Mouse (Mus musculus) lung, adult 2 months (tissue): ENCODE results near the gene Ifnlr1. TPM values are rescaled to one million over a fixed set of nuclear protein-coding genes. Genes with fewer than 3 reads are reported as not detected.
A peak's percentile ranks its signal among the peaks of the same experiment; 100 is the strongest.
"Not testable (repeated sequence)": the region's sequence is repeated elsewhere in the genome, so short reads cannot be mapped to it uniquely, and the experiment has no call there.

ENCODE experiments used
- DNase-seq: peaks from one replicate; pipeline ENCODE4 v3.0.0; 2022
- H3K4me1 ChIP-seq: fragments of 200-500 bp; 2 replicates; pipeline ENCODE4 v1.6.1; 2011; ENCODE audit warnings: low read length; ENCODE audit not compliant: control insufficient read depth, insufficient read depth
- H3K4me3 ChIP-seq: fragments of 200-500 bp; replicated peaks from 2 replicates; pipeline ENCODE3; 2011; ENCODE audit warnings: low read depth, mild to moderate bottlenecking, control low read depth, low read length; ENCODE audit errors: extremely low read depth
- CTCF ChIP-seq: fragments of 200-500 bp; IDR thresholded peaks from 2 replicates; pipeline ENCODE4 v1.5.1; 2011; ENCODE audit warnings: mild to moderate bottlenecking, low read length, control low read depth; ENCODE audit not compliant: insufficient read depth
- POLR2A ChIP-seq: fragments of 200-500 bp; IDR thresholded peaks from 2 replicates; pipeline ENCODE4 v1.6.1; 2011; ENCODE audit warnings: low read depth, mild to moderate bottlenecking, control low read depth, low read length, borderline replicate concordance; ENCODE audit errors: extremely low read depth
- WGBS: fragments of 180-500 bp; shearing (Covaris S2); methylation state at CpG from one replicate; pipeline ENCODE4 v1.1.7; 2018; 5-methylcytosine and 5-hydroxymethylcytosine counted together
- polyA plus RNA-seq: library from polyadenylated mRNA; depleted of rRNA; stranded (reverse); fragments of >200 nt; gene quantifications from 2 replicates; pipeline ENCODE4 v1.2.3, GENCODE M21; 2012; rRNA removed

Gene Ifnlr1
- polyA plus RNA-seq: 6.7 and 8.8 TPM in 2 replicates

DNA sequence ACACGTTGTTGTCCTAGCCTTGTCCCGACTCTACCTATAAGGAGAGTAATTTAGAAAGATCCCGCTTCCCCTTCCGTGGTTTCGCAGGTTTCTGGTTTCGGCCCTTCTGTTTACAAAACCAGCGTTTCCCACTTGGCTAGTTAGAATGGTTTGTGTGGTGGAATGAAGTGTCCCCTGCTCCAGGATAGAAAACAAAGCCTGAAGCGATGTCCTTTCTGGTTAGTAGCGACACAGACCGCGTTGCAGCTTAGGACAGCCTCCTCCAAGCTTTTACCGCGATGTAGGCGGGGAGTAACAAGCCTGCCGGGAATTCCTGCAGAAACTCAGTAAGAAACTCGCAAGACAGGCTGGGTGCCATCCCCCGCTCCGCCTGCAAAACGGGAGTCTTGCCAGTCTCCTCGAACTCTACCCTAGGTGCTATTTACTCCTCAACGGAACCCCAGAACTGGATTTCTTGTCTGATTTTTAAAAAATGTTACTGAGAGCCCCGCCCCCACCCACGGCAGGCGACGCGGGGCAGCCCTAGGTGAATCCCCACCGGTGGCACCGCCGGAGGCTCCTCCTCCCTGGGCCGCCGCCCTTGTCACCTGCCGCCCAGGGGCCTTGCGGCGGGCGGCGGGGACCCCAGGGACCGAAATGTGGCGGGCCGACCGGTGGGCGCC, at the start of gene Ifnlr1:
Gene Ifnlr1, plus strand, starts transcription at position 382 of the 662 bp plus-strand sequence.
- TF ChIP-seq POLR2A: peak; percentile 47; the same call in 1 of the 2 replicates
- TF ChIP-seq CTCF: no peak
- WGBS: 1% methylated on average over 41 of the region's 41 CpGs

DNA sequence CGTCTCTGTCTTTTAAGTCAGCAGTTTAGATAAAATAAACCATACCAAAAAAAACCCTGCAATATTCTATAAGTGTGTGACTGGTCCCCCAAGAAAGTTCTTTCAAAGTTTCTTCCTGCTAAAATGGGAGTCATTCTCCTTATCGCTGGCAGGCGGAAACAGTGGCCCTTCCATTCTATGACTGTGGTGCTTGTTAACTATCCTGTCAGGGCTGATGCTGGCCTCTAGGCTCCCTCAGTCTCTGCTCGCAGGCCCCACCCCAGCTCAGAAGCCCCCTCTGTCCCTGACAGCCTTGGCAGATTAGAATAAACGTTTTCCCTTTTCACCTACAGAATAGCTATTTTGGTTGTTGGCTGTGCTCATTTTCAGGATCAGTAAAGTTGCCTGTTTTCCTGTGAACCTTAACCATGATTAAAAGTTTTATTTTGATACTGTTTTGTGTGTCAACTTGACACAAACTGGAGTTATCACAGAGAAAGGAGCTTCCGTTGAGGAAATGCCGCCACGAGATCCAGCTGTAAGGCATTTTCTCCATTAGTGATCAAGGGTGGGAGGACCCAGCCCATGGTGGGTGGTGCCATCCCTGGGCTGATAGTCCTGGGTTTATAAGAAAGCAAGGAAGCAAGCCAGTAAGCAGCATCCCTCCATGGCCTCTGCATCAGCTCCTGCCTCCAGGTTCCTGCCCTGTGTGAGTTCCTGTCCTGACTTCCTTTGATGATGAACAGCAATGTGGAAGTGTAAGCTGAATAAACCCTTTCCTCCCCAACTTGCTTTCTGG, 44.6 kb upstream of the Ifnlr1 start:
- WGBS: 72% methylated on average over 8 of the region's 8 CpGs
- not testable (repeated sequence) for H3K4me3 ChIP-seq, H3K4me1 ChIP-seq, DNase-seq

More for the DNA sequence above, at the start of gene Ifnlr1:
- peak within 1 kb of the TSS; percentile 56 for H3K4me3 ChIP-seq
- no peaks in the 10 kb centered on the region for H3K4me1 ChIP-seq
- DNase-seq: peak; percentile 71

DNA sequence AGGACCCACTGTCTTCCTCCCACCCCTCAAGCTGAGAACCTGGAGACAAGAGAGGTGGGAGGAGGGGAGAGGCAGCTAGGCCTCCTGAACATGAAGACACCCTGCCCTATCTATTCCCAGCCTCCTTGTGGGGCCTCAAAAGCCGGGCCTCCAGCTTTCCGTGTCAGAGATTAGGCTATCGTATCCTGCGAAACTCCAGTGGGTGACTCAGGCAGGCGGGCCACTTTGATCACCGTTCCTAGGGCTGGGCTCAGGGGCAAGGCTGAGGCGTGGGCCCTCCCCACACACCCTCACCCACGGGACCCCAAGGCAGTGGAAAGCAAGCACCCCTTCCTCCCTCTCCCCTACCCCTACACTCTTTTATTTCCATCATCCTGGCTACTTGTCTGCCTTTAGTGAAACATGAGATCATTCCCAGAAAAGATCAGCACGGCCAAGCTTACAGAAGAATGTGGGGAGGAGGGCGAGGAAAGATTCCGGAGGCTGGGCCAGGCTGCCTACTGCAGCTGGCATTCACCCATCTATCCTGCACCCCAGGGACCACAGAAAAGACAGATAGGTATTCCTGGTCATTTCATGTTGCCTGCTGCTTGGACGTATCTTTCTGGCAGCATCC, 41.0 kb upstream of the Ifnlr1 start:
- no peaks in the 10 kb centered on the region for H3K4me1 ChIP-seq
- TF ChIP-seq CTCF (no peak), POLR2A (no peak)
- WGBS: 30% methylated on average over 12 of the region's 12 CpGs
- no peak for DNase-seq
- H3K4me3 ChIP-seq: no peak overlapping the region

DNA sequence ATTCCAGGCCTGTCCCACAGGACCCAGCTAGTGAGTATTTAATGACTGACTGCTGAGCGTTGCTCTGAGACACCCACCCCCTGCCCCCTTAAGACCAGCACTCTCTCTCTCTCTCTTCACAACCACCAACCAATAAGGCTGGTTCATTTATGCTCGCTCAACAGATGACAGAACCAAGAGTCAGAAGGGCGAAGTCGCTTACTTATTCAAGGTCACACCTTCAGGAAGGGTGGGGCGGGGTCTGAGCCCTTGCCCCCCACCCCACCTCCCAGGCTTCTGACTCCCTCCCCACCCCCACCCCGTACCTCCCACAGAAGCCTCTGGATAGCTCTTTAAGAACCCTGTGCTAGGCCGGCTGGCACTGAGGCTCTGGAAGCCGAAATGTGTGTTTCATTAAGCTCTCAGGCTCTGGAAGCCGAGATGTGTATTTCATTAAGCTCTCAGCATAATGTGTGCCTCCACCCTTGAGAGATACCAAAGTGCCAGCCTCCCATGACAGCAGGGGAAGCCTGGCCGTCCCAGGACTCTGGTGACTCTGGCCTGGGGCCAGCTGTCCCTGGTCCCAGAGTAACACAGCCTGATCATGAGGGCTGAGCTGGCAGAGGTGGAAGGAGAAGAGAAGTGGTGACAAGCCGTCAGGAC, 33.0 kb upstream of the Ifnlr1 start:
- WGBS: 46% methylated on average over 11 of the region's 11 CpGs
- H3K4me1 ChIP-seq: peaks cover 2% of the 10 kb centered on the region
- no peak for TF ChIP-seq POLR2A
- TF ChIP-seq CTCF: no peak

DNA sequence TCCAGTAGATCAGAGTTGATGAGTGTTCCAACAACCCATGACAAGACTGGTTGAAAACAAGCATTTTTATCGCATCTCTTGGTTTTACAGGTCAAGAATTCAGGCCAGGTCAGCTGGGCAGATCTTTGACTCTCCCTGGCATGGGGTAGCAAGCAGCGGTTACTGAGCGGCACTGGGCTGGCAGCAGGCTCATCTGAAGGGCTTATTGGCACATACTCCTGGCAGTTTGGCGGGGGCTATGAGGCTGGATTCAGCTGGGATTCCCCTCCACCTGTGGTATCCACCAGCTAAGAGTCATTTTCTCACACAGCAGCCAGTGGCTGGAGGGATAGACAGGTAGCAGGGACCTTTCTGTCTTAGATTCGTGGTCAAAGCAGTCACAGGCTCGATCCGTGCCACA, 32.1 kb upstream of the Ifnlr1 start:
- DNase-seq: no peak
- no peak overlapping the region for H3K4me3 ChIP-seq
- peaks cover 2% of the 10 kb centered on the region for H3K4me1 ChIP-seq
- WGBS: 81% methylated on average over 7 of the region's 7 CpGs
- TF ChIP-seq CTCF: no peak
- TF ChIP-seq POLR2A: no peak

More for the DNA sequence above, 33.0 kb upstream of the Ifnlr1 start:
- H3K4me3 ChIP-seq: no peak overlapping the region
- no peak for DNase-seq

DNA sequence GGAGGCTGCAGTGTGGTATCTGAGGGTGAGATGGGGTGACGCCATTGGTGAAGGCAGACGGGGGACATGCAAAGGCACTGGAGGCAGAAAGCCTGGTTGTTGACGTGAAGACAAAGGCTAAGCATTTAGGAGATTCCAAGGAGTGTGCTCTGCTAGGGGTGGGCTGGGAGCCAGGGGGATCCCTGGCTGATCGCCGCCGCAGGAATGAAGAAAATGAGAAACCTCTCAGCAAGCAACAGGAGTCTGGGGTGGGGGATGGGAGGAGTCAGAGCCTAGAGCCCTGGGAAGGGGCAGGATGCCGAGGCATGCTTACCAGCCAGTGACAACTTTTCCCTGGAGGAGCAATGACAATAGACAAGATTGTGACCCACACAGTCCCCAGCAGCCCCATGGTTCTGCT, 30.6 kb upstream of the Ifnlr1 start:
- TF ChIP-seq CTCF (no peak), POLR2A (no peak)
- 40% methylated on average over 7 of the region's 7 CpGs for WGBS
- Histone ChIP-seq H3K4me3 (no peak overlapping the region), H3K4me1 (peaks cover 2% of the 10 kb centered on the region)
- DNase-seq: no peak

DNA sequence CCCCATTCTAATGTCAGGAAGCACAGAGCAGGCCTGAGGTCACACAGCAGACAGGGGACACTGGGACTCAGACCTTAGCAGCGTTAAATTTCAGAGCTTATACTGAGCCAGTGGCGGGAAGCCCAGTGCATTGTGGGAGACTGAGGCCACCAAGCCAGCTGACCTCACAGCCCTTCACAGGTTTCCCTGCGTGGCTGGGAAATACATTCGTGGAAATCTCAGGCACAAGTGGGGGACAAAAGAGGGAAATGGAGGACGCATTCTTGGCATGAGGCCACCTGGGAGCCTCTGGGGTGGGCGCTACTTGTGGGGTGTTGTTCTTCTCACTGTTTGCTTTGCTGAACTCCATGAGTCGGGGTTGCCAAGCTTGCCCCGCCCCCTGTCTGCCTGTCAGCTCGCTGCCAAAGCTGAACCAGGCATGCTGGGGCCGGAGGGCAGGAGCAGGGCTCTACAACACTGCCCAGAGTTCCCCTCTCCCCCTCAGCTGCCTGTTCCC, 29.9 kb upstream of the Ifnlr1 start:
- no peak overlapping the region for H3K4me3 ChIP-seq
- no peak for DNase-seq
- TF ChIP-seq POLR2A: no peak
- 14% methylated on average over 10 of the region's 10 CpGs for WGBS
- peaks cover 5% of the 10 kb centered on the region for H3K4me1 ChIP-seq

DNA sequence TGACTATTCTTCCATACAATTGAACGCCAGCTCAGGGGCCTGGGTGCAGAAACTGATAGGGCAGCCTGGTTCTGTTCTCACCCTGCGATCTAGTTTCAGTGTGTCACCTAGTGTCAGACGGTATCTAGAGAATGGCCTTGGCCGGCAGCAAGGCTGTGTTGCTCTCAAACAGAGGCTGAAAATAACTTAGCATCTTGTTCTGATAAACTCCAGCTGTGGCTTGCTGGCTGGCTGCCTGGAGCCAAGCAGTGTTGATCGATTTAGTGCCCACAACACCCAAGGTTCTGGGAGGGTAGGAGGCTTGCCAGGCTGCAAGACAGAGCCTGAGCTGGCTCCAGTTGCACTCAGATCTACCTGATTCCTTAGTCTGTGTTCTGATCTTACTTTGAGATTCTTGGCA, 27.6 kb upstream of the Ifnlr1 start:
- no peak for TF ChIP-seq CTCF
- no peak for TF ChIP-seq POLR2A
- WGBS: 62% methylated on average over 5 of the region's 5 CpGs
- H3K4me1 ChIP-seq: peaks cover 6% of the 10 kb centered on the region
- H3K4me3 ChIP-seq: no peak overlapping the region
- DNase-seq: no peak

DNA sequence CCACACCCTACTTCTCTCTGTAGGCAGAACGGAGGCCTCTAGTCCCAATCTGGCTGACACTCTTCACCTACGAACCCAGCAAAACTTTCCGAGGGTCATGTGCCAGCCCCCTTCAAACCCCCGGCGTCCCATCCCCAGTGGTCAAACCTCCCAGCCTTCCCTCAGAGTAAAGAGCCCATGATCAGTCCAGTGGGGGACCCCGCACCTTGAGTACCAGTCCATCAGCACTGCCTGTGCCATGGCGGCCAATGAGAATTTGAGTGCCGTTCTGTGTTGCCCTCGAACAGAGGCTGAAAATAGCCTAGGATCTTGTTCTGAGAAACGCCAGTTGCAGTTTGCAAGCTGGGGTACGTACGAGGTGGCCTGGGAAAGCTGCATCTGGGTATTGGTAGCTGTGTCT, 27.2 kb upstream of the Ifnlr1 start:
- no peak for DNase-seq
- no peak overlapping the region for H3K4me3 ChIP-seq
- H3K4me1 ChIP-seq: peaks cover 6% of the 10 kb centered on the region
- WGBS: 76% methylated on average over 12 of the region's 12 CpGs
- TF ChIP-seq CTCF (no peak), POLR2A (no peak)
